Mouse (Mus musculus) cortical plate, adult 2 months (tissue): ENCODE data around the gene Prrx2.

Experiments used
- CTCF ChIP-seq: fragments of 200-500 bp; IDR thresholded peaks from 2 replicates; pipeline ENCODE4 v1.5.1; 2011; ENCODE audit warnings: mild to moderate bottlenecking, control low read depth, low read length; ENCODE audit not compliant: insufficient read depth; ENCODE audit errors: extremely low read depth
- POLR2A ChIP-seq: fragments of 200-500 bp; IDR thresholded peaks from 2 replicates; pipeline ENCODE4 v1.6.1; 2011; ENCODE audit warnings: mild to moderate bottlenecking, low read length, control low read depth; ENCODE audit not compliant: insufficient read depth; ENCODE audit errors: extremely low read depth

DNA sequence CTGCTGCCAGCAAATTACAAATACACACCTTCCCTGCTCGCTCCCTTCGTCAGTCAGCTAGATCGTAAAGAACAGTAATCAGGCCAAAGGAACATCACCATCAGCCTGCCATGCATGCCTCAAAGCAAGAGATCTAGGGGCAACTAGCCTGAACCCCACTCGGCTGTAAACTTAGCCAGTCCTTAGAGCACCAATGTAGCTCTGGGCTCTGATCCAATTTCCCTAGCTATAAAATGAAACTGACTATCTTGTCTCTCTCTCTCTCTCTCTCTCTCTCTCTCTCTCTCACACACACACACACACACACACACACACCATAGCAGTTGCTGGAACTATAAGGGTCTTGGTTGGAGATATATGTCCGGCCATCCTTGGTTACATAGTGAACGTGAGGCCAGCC is 69.5 kb downstream of the Prrx2 start:
- TF ChIP-seq POLR2A (no peak), CTCF (no peak)
